Mouse (Mus musculus) MEL-GATA-1-ER (cell line): Measurements from ENCODE around the gene Bcl2l15.
"Not testable (repeated sequence)": the region's sequence is repeated elsewhere in the genome, so short reads cannot be mapped to it uniquely, and the experiment has no call there.

ENCODE experiments used
- DNase-seq: peaks from one replicate; pipeline ENCODE4 v3.0.0-alpha.2; 2012; ENCODE audit warnings: low read depth; ENCODE audit errors: extremely low read depth

Bcl2l15 gene

GRCm38 (mm10) chr3:103830681-103831080 is 1.7 kb upstream of the Bcl2l15 start:
- not testable (repeated sequence) for DNase-seq

GRCm38 (mm10) chr3:103831146-103831545 is 1.3 kb upstream of the Bcl2l15 start:
- DNase-seq: no peak

GRCm38 (mm10) chr3:103834001-103834400 is 1.6 kb downstream of the Bcl2l15 start:
- no peak for DNase-seq

GRCm38 (mm10) chr3:103835272-103835950 is 3.0 kb downstream of the Bcl2l15 start:
- no peak for DNase-seq

- no peak for DNase-seq
Measured at GRCm38 (mm10) chr3:103835951-103836310, 3.5 kb downstream of the Bcl2l15 start.

GRCm38 (mm10) chr3:103836453-103836852 is 4.1 kb downstream of the Bcl2l15 start:
- DNase-seq: no peak

GRCm38 (mm10) chr3:103839711-103840110 is 7.3 kb downstream of the Bcl2l15 start:
- DNase-seq: no peak

GRCm38 (mm10) chr3:103840195-103840594 is 7.8 kb downstream of the Bcl2l15 start:
- not testable (repeated sequence) for DNase-seq

GRCm38 (mm10) chr3:103840946-103841345 is 8.5 kb downstream of the Bcl2l15 start:
- peak; percentile 64 for DNase-seq

- no peak for DNase-seq
Measured at GRCm38 (mm10) chr3:103850644-103851363, 18.4 kb downstream of the Bcl2l15 start.

- DNase-seq: no peak
Measured at GRCm38 (mm10) chr3:103851481-103851880, 19.1 kb downstream of the Bcl2l15 start.

- no peak for DNase-seq
Measured at GRCm38 (mm10) chr3:103851882-103852281, 19.5 kb downstream of the Bcl2l15 start.

GRCm38 (mm10) chr3:103852565-103853299 is 20.3 kb downstream of the Bcl2l15 start:
- DNase-seq: peak; percentile 62

- DNase-seq: no peak
Measured at GRCm38 (mm10) chr3:103853804-103854203, 21.4 kb downstream of the Bcl2l15 start.

- DNase-seq: no peak
Measured at GRCm38 (mm10) chr3:103857036-103857805, 24.8 kb downstream of the Bcl2l15 start.

GRCm38 (mm10) chr3:103857977-103858563 is 25.7 kb downstream of the Bcl2l15 start:
- DNase-seq: no peak

- DNase-seq: no peak
Measured at GRCm38 (mm10) chr3:103858881-103859801, 26.7 kb downstream of the Bcl2l15 start, which contains the start of gene Ptpn22. Gene Ptpn22, plus strand, starts transcription at chr3:103859795.

- DNase-seq: no peak
Measured at GRCm38 (mm10) chr3:103859851-103860391, 27.5 kb downstream of the Bcl2l15 start.

GRCm38 (mm10) chr3:103862721-103863220 is 30.4 kb downstream of the Bcl2l15 start:
- DNase-seq: no peak
